Mouse (Mus musculus) bone marrow macrophage, adult 2 months (primary cell): ENCODE data around the gene Prrc2c. TPM values are rescaled to one million over a fixed set of nuclear protein-coding genes. Genes with fewer than 3 reads are reported as not detected.

Experiments
- H3K27ac ChIP-seq: 2 replicates; pipeline ENCODE4 v1.5.1; 2012; ENCODE audit warnings: low read depth, low read length; ENCODE audit not compliant: insufficient read depth
- H3K4me1 ChIP-seq: 2 replicates; pipeline ENCODE4 v1.6.1; 2012; ENCODE audit warnings: low read length; ENCODE audit not compliant: control insufficient read depth, insufficient read depth
- H3K4me3 ChIP-seq: 2 replicates; pipeline ENCODE4 v1.5.1; 2012; ENCODE audit warnings: mild to moderate bottlenecking, low read length, moderate library complexity; ENCODE audit not compliant: insufficient read depth
- CTCF ChIP-seq: IDR thresholded peaks from 2 replicates; pipeline ENCODE4 v1.5.1; 2012; ENCODE audit warnings: low read depth, mild to moderate bottlenecking, low read length, moderate library complexity
- POLR2A ChIP-seq: IDR thresholded peaks from 2 replicates; pipeline ENCODE4 v1.6.1; 2012; ENCODE audit warnings: mild to moderate bottlenecking, low read depth, low read length, borderline replicate concordance
- polyA plus RNA-seq: library from polyadenylated mRNA; stranded (reverse); fragments of >200 nt; gene quantifications from 2 replicates; pipeline ENCODE4 v1.2.4, GENCODE M21; 2012; ENCODE audit not compliant: missing spikeins, insufficient read depth, insufficient read length

Prrc2c gene
- polyA plus RNA-seq, 1 experiment, result 115 TPM

- no peaks in the 10 kb centered on the region for H3K4me1 ChIP-seq
- no peak for TF ChIP-seq POLR2A
- no peak for TF ChIP-seq CTCF
- H3K27ac ChIP-seq, result no peak overlapping the region
- no peak overlapping the region for H3K4me3 ChIP-seq
Measured at GRCm38 (mm10) chr1:162697866-162698265, 42.5 kb downstream of the Prrc2c start.

DNA sequence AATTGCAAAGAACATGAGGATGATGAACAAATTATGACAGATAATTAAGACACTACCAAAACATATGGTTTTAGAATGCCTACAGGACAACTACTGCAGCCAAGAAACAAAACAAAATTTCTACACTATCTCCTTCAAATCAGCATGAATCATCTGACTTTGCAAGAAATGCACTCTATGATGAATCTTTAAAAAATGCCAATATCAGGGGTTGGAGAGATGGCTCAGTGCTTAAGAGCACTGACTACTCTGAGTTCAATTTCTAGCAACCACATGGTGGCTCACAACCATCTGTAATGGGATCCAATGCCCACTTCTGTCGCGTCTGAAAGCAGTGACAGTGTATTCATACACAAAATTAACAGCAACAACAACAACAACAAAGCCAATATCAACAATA, 46.6 kb downstream of the Prrc2c start:
- no peak overlapping the region for H3K27ac ChIP-seq
- H3K4me1 ChIP-seq, result no peaks in the 10 kb centered on the region
- H3K4me3 ChIP-seq, result no peak overlapping the region
- no peak for TF ChIP-seq POLR2A
- TF ChIP-seq CTCF, result no peak

DNA sequence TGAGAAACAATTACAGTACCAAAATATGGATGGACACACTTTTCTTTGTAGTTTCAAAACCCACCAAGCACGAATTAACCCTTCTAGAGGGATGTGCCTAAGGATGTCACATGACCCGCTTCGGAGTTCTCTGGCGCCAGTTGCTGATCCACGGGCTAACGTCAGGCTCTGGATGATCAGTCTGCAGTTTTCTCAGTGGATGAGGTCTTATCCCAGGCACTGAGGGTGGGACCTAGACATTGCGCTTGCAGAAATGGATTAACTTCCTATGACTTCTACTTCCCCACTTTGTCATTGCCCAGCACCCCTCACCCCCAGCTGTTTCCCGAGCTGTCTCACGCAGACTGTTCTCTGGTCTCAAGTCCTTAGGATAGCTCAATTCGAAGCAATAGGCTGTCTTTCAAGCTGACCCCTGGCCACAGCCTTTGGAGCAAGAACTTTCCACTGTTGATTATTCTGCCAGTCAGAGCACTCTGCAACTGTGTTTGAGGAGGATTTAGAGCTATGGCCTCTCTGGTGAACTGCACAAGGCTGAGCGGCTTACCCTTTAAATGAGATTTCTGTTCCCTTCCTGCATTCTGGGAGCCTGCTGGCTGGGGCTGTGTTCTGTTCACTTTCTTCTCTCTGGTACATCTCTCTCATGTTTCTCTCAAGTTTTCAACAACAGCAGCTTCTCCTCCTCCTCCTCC, 74.7 kb downstream of the Prrc2c start:
- Histone ChIP-seq H3K4me3 (peak overlapping the region; percentile 48), H3K27ac (no peak overlapping the region), H3K4me1 (peaks cover 2% of the 10 kb centered on the region; the same call in 1 of the 2 replicates)
- TF ChIP-seq POLR2A (no peak), CTCF (no peak)

- H3K27ac ChIP-seq, result no peak overlapping the region
- peaks cover 4% of the 10 kb centered on the region; the same call in 1 of the 2 replicates for H3K4me1 ChIP-seq
- peak; percentile 54 for TF ChIP-seq CTCF
- TF ChIP-seq POLR2A, result no peak
- no peak overlapping the region for H3K4me3 ChIP-seq
Measured at GRCm38 (mm10) chr1:162664826-162665475, 75.4 kb downstream of the Prrc2c start.

GRCm38 (mm10) chr1:162660276-162660860, 80.0 kb downstream of the Prrc2c start:
- TF ChIP-seq POLR2A, result no peak
- TF ChIP-seq CTCF, result no peak
- Histone ChIP-seq H3K27ac (no peak overlapping the region), H3K4me1 (0 out of 2 replicates have a peak, but pooled peaks cover 2% of the 10 kb centered on the region), H3K4me3 (no peak overlapping the region)

- Histone ChIP-seq H3K4me1 (0 out of 2 replicates have a peak, but pooled peaks cover 2% of the 10 kb centered on the region), H3K27ac (no peak within 1 kb of the TSS), H3K4me3 (no peak within 1 kb of the TSS)
- no peak for TF ChIP-seq CTCF
- no peak for TF ChIP-seq POLR2A
Measured at GRCm38 (mm10) chr1:162658119-162658518, 82.2 kb downstream of the Prrc2c start, which contains the start of gene Myocos. Myocos (minus strand) TSS chr1:162658219.

DNA sequence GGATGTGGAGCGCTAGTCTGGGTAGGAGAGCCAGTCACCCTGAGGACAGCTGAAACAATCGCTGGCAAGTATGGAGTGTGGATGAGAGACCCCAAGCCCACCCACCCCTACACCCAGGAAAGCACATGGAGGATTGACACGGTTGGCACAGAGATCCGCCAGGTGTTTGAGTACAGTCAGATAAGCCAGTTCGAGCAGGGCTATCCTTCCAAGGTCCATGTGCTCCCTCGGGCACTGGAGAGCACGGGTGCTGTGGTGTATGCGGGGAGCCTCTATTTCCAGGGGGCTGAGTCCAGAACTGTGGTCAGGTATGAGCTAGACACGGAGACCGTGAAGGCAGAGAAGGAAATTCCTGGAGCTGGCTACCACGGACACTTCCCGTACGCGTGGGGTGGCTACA, 91.9 kb downstream of the Prrc2c start:
- no peak overlapping the region for H3K4me3 ChIP-seq
- no peak for TF ChIP-seq CTCF
- no peak for TF ChIP-seq POLR2A
- peaks cover 2% of the 10 kb centered on the region; the same call in 1 of the 2 replicates for H3K4me1 ChIP-seq
- H3K27ac ChIP-seq, result no peak overlapping the region

DNA sequence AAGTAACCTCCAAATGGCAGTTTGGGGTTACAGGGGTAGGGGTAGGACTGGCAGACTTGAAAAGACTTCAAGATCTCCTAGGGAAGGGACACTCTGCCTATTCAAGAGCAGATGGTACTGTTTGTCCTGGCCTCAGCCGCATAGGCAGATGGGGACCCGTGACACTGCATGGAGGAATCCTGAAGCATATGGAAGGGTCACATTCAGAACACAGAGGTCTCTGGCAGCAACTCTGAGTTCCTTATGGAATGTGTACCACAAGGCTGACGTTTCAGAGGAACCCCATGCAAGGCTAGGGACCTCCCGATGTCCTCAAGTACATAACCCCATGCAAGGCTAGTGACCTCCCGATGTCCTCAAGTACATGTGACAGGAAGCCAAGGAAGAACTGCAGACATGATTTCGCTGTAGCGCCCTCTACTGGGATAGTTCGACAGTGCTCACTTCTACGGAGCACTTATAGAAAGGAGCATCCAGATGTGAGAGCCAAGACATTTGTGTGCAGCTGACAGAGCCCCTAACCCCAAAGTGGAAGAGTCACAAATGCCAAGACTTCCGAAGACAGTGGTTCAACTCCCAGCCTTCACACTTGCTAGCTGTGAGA, 94.2 kb downstream of the Prrc2c start:
- peak; percentile 36; the same call in 1 of the 2 replicates for TF ChIP-seq CTCF
- no peak for TF ChIP-seq POLR2A
- H3K4me1 ChIP-seq, result peaks cover 2% of the 10 kb centered on the region; the same call in 1 of the 2 replicates
- H3K4me3 ChIP-seq, result no peak overlapping the region
- H3K27ac ChIP-seq, result no peak overlapping the region

DNA sequence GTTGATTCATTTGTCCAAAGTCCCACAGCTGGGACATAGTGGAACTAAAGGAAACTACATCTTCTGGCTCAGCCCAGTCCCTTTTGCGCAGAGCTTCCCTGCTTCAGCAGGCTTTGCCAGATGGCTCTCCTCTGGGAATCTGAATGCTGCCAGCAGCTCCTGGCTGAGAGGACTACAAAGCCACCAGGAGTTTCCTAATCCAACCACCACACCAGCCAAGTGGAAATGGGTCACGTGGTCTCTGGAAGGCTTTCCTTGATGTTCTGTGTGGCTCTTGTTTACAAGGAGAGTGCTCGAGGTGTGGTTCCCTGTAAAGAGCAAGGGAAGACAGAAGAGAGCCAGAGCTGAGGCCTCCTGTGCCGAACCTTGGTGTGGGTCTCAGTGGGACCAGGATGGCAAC, 96.6 kb downstream of the Prrc2c start:
- Histone ChIP-seq H3K4me1 (peaks cover 2% of the 10 kb centered on the region; the same call in 1 of the 2 replicates), H3K4me3 (no peak overlapping the region), H3K27ac (no peak overlapping the region)
- TF ChIP-seq CTCF (no peak), POLR2A (no peak)
